Comparison of ENCODE assay signal across 13 mouse cellular contexts in genomic region chr2:103576371-103576770, GRCm38 (mm10).
"Had no signal": no experiment of that assay in that cellular context is flagged by ENCODE, and none has a peak within 500 bp of the region (broad histone marks: within the 10 kb centered on the region; RNA-seq: fewer than 3 reads in every experiment).

No protein-coding gene starts in this region.

- H3K36me3 ChIP-seq: limb, embryonic 12.5 days; midbrain, embryonic 13.5 days; neural tube, embryonic 15.5 days had no signal

- H3K9ac ChIP-seq: limb, embryonic 12.5 days; liver, embryonic 14.5 days; midbrain, embryonic 13.5 days; neural tube, embryonic 15.5 days had no signal

- H3K4me3 ChIP-seq: left cerebral cortex, adult 2 months; limb, embryonic 12.5 days; midbrain, embryonic 13.5 days; neural tube, embryonic 15.5 days had no signal

- H3K9me3 ChIP-seq: limb, embryonic 12.5 days; midbrain, embryonic 13.5 days; neural tube, embryonic 15.5 days had no signal

- H3K4me2 ChIP-seq: limb, embryonic 12.5 days; midbrain, embryonic 13.5 days; neural tube, embryonic 15.5 days had no signal

- DNase-seq: kidney, postnatal 25 days; liver; lung, adult 2 months; lung, postnatal 36 days; spleen, adult 18-20 months; thymus, adult 2 months; thymus, postnatal 25 days had no signal

- H3K27me3 ChIP-seq: limb, embryonic 12.5 days; midbrain, embryonic 13.5 days; neural tube, embryonic 15.5 days had no signal

- ATAC-seq: lung, postnatal 0 days; midbrain, embryonic 13.5 days had no signal

- H3K27ac ChIP-seq: left cerebral cortex, adult 2 months; limb, embryonic 12.5 days; liver, embryonic 14.5 days; midbrain, embryonic 13.5 days; neural tube, embryonic 15.5 days had no signal
